Mouse (Mus musculus) intestine, postnatal 0 days (tissue): ENCODE data around the gene Hmgcs1. TPM values are rescaled to one million over a fixed set of nuclear protein-coding genes. Genes with fewer than 3 reads are reported as not detected.
"Not testable (repeated sequence)": the region's sequence is repeated elsewhere in the genome, so short reads cannot be mapped to it uniquely, and the experiment has no call there.

Experiments
- ATAC-seq: fragments of 200-750 bp; cut with Nextera tagmentation; 2 replicates; pipeline ENCODE4 v1.8.0; 2017; ENCODE audit warnings: mild to moderate bottlenecking, moderate TSS enrichment, moderate library complexity
- H3K27ac ChIP-seq: fragments of 300-500 bp; sonication (generic); 2 replicates; pipeline ENCODE4 v1.5.1; 2014; ENCODE audit warnings: mild to moderate bottlenecking, low read depth, low read length, moderate library complexity
- H3K27me3 ChIP-seq: fragments of 300-500 bp; sonication (generic); replicated peaks from 2 replicates; pipeline ENCODE4 v1.6.1; 2014; ENCODE audit warnings: low read length, mixed read lengths; ENCODE audit not compliant: control insufficient read depth, insufficient read depth
- H3K36me3 ChIP-seq: fragments of 300-500 bp; sonication (generic); 2 replicates; pipeline ENCODE4 v1.6.1; 2014; ENCODE audit warnings: mild to moderate bottlenecking, moderate library complexity; ENCODE audit not compliant: control insufficient read depth, insufficient read depth
- H3K4me1 ChIP-seq: fragments of 300-500 bp; sonication (generic); replicated peaks from 2 replicates; pipeline ENCODE4 v1.6.1; 2014; ENCODE audit warnings: antibody characterized with exemption, low read length, mixed read lengths; ENCODE audit not compliant: control insufficient read depth, insufficient read depth
- H3K4me2 ChIP-seq: fragments of 300-500 bp; sonication (generic); replicated peaks from 2 replicates; pipeline ENCODE4 v1.6.1; 2014; ENCODE audit warnings: low read depth, mild to moderate bottlenecking, moderate library complexity
- H3K4me3 ChIP-seq: fragments of 300-500 bp; sonication (generic); 2 replicates; pipeline ENCODE4 v1.5.1; 2014; ENCODE audit warnings: low read depth, low read length
- H3K9ac ChIP-seq: fragments of 300-500 bp; sonication (generic); 2 replicates; pipeline ENCODE4 v1.6.1; 2014; ENCODE audit warnings: mild to moderate bottlenecking, low read depth, low read length
- H3K9me3 ChIP-seq: fragments of 300-500 bp; sonication (generic); 2 replicates; pipeline ENCODE4 v1.6.1; 2016; ENCODE audit warnings: mixed run types; ENCODE audit not compliant: control insufficient read depth
- CTCF ChIP-seq: sonication (generic); IDR thresholded peaks from 2 replicates; pipeline ENCODE4 v1.5.1; 2016; ENCODE audit warnings: low read depth, mild to moderate bottlenecking, control low read depth, antibody characterized with exemption, moderate library complexity
- WGBS: fragments of 180-500 bp; shearing (Covaris S2); extraction: QIAGEN DNeasy Blood & Tissue Kit; methylation state at CpG from one replicate; pipeline ENCODE4 v1.1.7; 2014; 5-methylcytosine and 5-hydroxymethylcytosine counted together
- polyA plus RNA-seq: library from polyadenylated mRNA; unstranded; fragments of >200 nt; fragmentation: Nextera tagmentation; extraction: Ambion mirVana; gene quantifications from 2 replicates; pipeline ENCODE4 v1.2.1, GENCODE M21; 2015

Gene Hmgcs1
- polyA plus RNA-seq, 1 experiment from 2014 or later: 54.5 TPM

DNA sequence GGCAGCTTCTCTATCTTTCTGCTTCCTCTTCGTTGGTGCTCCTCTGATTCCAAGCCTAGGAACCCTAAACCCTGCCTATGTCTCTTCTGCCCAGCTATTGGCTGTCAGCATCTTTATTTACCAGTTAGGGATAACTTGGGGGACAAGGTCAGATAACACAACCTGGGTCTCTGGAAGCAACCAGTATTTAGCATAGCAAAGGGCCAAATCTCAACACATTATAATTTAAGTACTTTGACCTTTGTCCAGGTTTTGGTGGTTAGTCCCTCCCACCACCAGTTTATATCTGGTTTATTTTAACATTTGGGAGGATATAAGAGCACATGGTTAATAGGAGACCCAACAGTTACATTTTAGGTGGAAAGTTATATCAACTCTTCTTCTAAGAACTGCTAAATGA, 6.3 kb downstream of the Hmgcs1 start:
- Histone ChIP-seq H3K36me3 (peaks cover 18% of the 10 kb centered on the region), H3K4me3 (no peak overlapping the region), H3K4me2 (no peak overlapping the region), H3K27me3 (no peaks in the 10 kb centered on the region), H3K27ac (no peak overlapping the region), H3K4me1 (no peaks in the 10 kb centered on the region), H3K9me3 (no peaks in the 10 kb centered on the region), H3K9ac (no peak overlapping the region)
- no peak for TF ChIP-seq CTCF
- 61% methylated on average over 1 of the region's 1 CpGs for WGBS
- ATAC-seq: no peak

DNA sequence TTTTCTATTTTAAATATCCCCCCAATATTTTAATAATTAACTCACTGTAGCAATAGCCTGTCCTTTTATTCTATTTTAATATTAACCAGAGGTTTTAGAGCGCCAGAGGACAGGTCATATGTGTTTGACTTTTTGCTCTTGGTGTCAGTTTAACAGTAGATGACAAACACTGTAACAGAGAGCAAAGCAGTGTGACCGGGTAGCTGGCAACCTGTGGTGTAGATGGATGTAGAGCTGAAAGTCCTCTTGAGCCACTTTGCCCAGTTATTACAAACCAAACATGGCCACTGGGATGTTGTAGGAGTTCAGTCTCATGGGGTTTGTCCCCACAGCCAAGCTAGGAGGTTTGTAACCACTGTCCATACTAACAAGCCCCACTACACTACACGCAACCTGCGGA, 8.3 kb downstream of the Hmgcs1 start:
- peaks cover 33% of the 10 kb centered on the region for H3K36me3 ChIP-seq
- no peak overlapping the region for H3K4me3 ChIP-seq
- H3K9ac ChIP-seq: no peak overlapping the region
- no peak overlapping the region for H3K4me2 ChIP-seq
- TF ChIP-seq CTCF: no peak
- 83% methylated on average over 4 of the region's 4 CpGs for WGBS
- no peak for ATAC-seq
- H3K27ac ChIP-seq: no peak overlapping the region
- H3K27me3 ChIP-seq: no peaks in the 10 kb centered on the region
- no peaks in the 10 kb centered on the region for H3K4me1 ChIP-seq
- no peaks in the 10 kb centered on the region for H3K9me3 ChIP-seq

DNA sequence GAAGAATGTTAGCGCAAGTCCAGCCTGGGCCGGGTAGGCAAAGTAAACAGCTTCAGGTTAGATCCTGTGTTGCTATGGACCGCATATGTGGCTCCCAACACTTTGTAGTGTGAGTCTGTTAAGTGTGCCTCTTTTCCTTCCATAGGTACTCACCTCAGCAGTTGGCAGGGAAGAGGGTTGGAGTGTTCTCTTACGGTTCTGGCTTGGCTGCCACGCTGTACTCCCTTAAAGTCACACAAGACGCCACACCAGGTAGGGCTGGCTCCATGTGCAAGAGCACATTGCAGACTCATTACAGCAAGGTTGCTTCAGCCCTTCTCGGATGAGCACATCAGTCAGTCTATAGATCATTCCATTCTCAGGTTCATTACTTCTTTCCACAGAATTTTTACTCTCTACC, 14.1 kb downstream of the Hmgcs1 start:
- no peak overlapping the region for H3K4me3 ChIP-seq
- no peak overlapping the region for H3K4me2 ChIP-seq
- WGBS: 87% methylated on average over 7 of the region's 7 CpGs
- H3K9ac ChIP-seq: no peak overlapping the region
- H3K4me1 ChIP-seq: no peaks in the 10 kb centered on the region
- no peak for TF ChIP-seq CTCF
- H3K9me3 ChIP-seq: no peaks in the 10 kb centered on the region
- no peak for ATAC-seq
- H3K27me3 ChIP-seq: no peaks in the 10 kb centered on the region
- no peak overlapping the region for H3K27ac ChIP-seq
- peaks cover 71% of the 10 kb centered on the region for H3K36me3 ChIP-seq

GRCm38 (mm10) chr13:119706278-119706880, 16.2 kb downstream of the Hmgcs1 start:
- not testable (repeated sequence) for H3K4me3 ChIP-seq, H3K4me2 ChIP-seq, H3K27me3 ChIP-seq, ATAC-seq, H3K4me1 ChIP-seq, H3K9me3 ChIP-seq, H3K9ac ChIP-seq
- Histone ChIP-seq H3K36me3 (peaks cover 59% of the 10 kb centered on the region), H3K27ac (0 out of 2 replicates have a peak overlapping the region, but pooled peaks have one; percentile 4)
- 84% methylated on average over 7 of the region's 8 CpGs for WGBS

DNA sequence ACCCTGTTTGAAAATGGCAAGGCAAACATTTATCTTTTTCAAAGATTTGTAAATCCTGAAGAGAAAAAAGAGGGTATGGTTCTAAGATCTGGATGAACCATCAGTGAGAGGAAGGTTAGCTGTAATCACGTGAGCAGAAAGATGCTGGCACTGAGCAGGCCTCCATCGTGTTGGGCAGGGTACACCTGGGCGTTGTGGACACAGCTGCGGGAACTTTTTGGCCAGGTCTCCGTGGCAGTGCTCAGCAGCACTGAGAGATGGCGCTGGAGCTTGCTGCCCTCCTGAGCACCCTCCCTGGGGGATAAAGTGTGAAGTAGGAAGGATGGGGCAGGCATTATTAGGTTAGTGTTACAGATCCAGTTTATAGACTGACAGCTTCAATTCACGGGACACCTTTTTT, 16.8 kb downstream of the Hmgcs1 start:
- 68% methylated on average over 7 of the region's 7 CpGs for WGBS
- no peak overlapping the region for H3K4me3 ChIP-seq
- no peak overlapping the region for H3K9ac ChIP-seq
- no peak overlapping the region for H3K27ac ChIP-seq
- no peaks in the 10 kb centered on the region for H3K9me3 ChIP-seq
- no peak overlapping the region for H3K4me2 ChIP-seq
- ATAC-seq: no peak
- H3K4me1 ChIP-seq: no peaks in the 10 kb centered on the region
- peaks cover 56% of the 10 kb centered on the region for H3K36me3 ChIP-seq
- H3K27me3 ChIP-seq: no peaks in the 10 kb centered on the region
- TF ChIP-seq CTCF: no peak

- WGBS: 73% methylated on average over 6 of the region's 6 CpGs
- no peak for TF ChIP-seq CTCF
These were observed 17.7 kb downstream of the Hmgcs1 start for GRCm38 (mm10) chr13:119707906-119708305.

GRCm38 (mm10) chr13:119708941-119709340, 18.8 kb downstream of the Hmgcs1 start:
- ATAC-seq: no peak
- Histone ChIP-seq H3K4me2 (no peak overlapping the region), H3K27me3 (no peaks in the 10 kb centered on the region), H3K9me3 (no peaks in the 10 kb centered on the region), H3K36me3 (peaks cover 38% of the 10 kb centered on the region), H3K4me3 (no peak overlapping the region), H3K9ac (no peak overlapping the region), H3K27ac (no peak overlapping the region), H3K4me1 (no peaks in the 10 kb centered on the region)
- 87% methylated on average over 5 of the region's 5 CpGs for WGBS
- TF ChIP-seq CTCF: no peak

More at GRCm38 (mm10) chr13:119707906-119708305, 17.7 kb downstream of the Hmgcs1 start:
- no peaks in the 10 kb centered on the region for H3K27me3 ChIP-seq
- no peaks in the 10 kb centered on the region for H3K4me1 ChIP-seq
- no peak for ATAC-seq
- H3K4me3 ChIP-seq: no peak overlapping the region
- H3K36me3 ChIP-seq: peaks cover 49% of the 10 kb centered on the region
- H3K4me2 ChIP-seq: no peak overlapping the region
- H3K27ac ChIP-seq: no peak overlapping the region
- no peak overlapping the region for H3K9ac ChIP-seq
- no peaks in the 10 kb centered on the region for H3K9me3 ChIP-seq
